Mouse (Mus musculus) gastrocnemius, postnatal 4 days (tissue): ENCODE data around the gene Ifit2. TPM values are rescaled to one million over a fixed set of nuclear protein-coding genes. Genes with fewer than 3 reads are reported as not detected.

Source experiments
- DNase-seq, 2 experiments: peaks; one replicate each; pipeline ENCODE4 v3.0.0; 2021 to 2022; ENCODE audit warnings: low spot score in 2 of 2, mixed read lengths in 2 of 2
- long read RNA-seq, 2 experiments: library from polyadenylated mRNA; stranded (forward); transcript quantifications; one replicate each; pipeline ENCODE4 v2.0.0; 2021
- total RNA-seq, 2 experiments: library from RNA; stranded (reverse); gene quantifications; 2 replicates each; pipeline ENCODE4 v1.2.3; 2021

Gene Ifit2
- 1 to 10 TPM; 5.2 to 5.7 TPM for total RNA-seq
- long read RNA-seq, experiment 1, transcript Ifit2-201 (3 exons, 3,818 nt), result major isoform, 8 of 11 reads
- long read RNA-seq, experiment 1, partial matches to known transcripts, result 3 of 11 reads
- long read RNA-seq, experiment 1, other reads (novel, unspliced or antisense), result 0 of 11 reads
- long read RNA-seq, experiment 2, partial matches to known transcripts, result 2 of 6 reads
- long read RNA-seq, experiment 2, other reads (novel, unspliced or antisense), result 1 of 6 reads

DNA sequence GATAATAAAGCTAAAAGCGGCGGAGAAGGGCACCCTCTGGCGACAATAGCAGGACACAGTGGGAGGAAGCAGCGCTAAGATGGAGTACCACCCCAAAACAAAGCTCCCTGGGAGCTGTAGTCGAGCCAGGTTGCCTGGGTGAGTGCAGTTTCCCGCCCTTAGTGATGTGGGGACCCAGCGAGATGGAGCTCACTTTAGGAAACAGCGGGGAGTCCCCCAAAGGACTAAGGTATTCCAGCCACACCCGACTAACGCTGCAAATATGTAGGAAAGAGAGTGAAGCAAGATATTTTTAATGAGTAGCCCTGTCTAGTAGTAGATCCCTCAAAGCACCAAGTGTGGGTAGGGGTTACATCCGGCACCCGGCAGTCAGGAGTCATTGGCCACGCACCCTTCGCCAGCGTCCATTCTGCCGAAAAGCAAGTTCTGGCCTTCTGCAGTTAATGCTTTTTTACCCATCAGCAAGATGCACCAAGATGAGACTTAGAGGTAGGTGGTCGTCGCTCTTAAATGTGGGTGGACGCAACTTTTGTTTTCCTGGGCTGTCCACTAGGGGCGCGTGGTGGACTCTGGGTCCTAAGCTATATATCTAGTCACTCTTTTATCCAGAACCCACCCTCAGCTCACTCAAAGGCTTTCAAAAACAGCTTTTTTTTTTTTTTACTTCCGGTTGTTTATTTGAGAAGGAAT lies at the start of gene Ifit2:
Gene Ifit2, plus strand, starts transcription at position 161 of the 690 bp plus-strand sequence.
- peak; percentile 30 to 71 for DNase-seq

DNA sequence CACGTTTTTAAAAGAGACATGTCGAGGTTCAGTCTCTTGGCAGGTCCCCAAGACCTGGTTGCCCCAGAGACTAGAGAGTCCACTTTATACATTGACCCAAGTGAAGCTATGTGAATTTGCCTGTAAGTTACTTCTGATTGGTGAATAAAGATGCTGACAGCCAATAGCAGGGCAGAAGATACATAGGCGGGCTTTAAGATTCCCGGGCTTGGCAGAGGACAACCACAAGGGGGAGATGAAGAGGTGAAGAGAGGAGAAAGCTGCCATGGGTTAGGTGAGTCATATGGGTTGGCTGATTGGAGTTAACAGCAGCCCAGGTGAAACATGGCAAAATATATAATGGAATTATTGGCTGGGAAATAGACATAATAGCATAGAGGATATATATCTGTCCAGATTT lies 49.7 kb upstream of the Ifit2 start:
- peak; percentile 26 to 62 for DNase-seq

DNA sequence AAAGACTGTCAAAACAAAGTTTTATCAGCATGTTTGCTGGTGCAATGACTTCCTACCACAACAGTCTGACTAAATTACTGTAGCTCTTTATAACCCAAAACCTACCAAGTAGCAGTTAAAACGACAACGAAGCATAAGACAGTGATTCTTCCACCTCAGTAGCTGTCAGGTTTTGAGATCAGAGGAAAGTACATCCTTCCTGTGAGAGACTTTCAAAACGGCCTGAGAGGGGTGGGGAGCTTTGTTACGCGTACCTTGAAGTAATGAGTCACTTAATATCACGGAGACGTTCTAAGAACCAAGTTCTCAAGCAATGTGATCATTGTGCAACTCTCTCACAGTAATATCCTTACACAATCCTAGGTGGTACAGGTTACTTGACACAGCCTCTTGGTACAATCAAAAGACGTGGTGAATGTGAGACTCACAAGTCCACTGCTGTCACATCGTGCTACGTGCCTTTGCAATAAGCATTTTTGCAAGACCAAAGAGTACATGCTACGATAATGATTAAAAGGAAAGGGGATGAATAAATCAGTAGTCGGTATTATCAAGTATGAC lies 45.3 kb upstream of the Ifit2 start:
- DNase-seq, result no peak

DNA sequence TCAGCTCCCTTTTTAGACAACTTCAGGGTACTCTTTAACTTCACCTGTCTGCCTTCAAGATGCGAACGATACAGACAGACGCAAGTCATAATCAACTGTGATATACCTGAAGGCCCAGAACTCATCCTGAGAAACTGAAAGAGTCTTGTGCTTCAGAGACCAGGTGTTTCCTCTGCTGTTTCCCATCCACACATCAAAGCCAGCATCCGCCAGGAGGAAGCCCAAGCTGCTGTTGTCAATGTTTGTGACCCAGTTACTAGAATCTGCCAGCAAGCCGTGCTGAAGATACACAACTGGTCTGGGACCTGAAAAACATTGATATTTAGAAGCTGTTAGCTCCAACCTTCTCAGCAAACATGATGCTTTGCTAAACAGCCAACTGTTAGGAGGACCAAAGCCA lies 39.8 kb upstream of the Ifit2 start:
- no peak for DNase-seq

DNA sequence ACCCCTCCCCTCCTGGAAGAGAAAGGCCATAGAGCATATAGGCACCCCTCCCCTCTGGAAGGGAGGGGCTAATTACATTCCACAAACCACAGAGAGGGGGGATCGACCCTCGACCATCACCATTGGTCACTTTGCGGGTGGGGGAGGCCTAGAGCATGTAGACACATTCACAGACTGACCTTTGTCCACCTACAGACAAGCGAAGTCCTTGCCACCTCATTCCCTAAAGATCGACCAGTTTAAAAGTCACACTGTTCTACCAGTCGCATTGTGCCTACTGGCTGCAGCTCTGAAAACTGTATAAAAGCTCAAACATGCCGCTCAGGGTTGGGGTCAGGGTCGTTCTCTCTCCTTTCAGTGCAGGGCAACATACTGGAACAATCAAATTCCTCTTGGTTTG lies 39.0 kb upstream of the Ifit2 start:
- no peak for DNase-seq

DNA sequence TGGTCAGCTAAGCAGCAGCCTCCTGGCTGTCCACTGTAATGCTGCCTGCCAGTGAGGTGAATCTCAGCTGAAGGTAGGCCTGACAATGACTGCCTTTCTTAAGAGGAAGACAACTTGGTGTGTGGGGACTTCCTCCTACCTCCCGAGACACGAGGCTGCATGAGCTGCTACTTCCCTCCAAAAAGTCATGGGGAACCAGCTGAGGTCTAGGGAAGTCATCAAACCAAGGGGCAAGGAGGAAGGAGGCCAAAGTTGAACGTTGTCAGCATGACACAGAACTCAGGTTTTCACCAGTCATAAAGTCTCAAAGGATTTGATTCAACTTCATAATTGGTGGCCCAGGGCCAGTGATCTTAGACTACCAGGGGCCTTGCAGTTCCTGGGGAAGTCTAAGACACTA lies 34.8 kb upstream of the Ifit2 start:
- no peak for DNase-seq

DNA sequence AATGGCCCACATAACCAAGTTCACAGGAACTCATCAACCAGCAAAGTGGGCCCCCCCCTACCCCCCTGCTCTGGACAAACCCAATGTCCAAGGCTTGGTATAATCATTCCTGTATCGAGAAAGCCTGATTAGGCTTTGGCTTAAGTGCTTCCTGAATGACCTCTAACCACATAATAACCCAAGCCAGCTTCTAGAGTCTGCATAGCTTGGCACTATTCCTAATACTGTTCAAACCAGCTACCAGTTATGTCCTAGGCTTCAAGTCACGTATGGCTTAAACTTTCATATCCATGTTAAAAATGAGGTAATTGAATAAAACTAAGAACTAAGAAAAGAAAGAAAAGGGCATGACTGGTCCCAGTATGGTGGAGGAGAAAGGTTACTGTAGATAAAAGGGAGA lies 34.1 kb upstream of the Ifit2 start:
- DNase-seq, result no peak

DNA sequence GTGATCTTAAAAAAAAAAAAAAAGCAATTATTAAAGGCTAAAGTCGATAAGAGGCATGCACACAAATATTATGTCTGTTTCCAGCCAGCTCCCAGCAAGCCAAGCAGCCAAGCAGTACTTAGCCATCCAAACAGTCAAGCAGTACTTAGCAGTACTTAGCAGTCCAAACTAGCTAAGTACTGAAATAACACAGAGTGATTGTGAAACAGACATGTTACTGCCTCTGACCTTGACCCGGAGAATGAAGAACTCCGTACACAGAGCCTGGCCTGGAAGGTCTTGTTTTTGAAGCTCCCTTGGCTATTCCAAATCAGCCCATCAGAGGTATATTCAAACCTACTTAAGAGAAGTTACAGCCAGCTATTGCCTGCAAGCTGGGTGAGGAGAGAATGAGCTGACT lies 33.3 kb upstream of the Ifit2 start:
- no peak for DNase-seq

DNA sequence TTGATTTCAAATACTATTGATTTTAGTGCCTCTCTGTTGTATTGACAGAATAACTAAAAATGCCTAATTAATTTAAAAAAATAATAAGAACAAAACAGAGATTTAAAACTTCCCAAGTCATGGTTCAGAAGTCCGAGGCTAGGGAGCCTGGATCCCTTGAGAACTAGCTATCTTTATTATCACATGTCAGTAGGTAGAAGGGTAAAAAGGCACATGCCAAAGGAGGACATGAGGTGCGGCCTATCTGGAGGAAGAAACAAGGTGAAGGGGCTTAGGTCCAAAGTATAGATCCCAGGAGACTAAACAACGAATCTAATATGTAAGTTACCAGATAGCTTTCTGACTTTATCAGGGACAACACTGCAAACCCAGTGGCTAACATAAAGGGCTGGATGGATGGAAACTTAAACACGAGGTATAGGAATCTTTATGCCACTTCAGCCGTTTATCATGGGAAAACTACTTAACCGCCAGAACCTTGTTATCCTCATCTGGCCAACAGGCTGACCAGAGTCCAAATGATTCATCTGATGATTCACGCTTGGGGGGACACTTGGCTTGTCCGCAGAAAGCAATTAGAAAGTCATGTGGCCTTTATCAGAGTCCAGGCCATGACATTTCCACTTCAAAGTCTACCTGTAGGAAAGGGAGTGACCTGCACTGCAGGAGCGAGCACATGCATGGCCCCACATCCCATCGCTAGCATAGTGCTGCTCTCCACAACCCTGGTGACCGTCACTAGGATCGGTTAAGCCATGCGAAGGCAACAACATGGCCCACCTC lies 32.5 kb upstream of the Ifit2 start:
- DNase-seq, result no peak

DNA sequence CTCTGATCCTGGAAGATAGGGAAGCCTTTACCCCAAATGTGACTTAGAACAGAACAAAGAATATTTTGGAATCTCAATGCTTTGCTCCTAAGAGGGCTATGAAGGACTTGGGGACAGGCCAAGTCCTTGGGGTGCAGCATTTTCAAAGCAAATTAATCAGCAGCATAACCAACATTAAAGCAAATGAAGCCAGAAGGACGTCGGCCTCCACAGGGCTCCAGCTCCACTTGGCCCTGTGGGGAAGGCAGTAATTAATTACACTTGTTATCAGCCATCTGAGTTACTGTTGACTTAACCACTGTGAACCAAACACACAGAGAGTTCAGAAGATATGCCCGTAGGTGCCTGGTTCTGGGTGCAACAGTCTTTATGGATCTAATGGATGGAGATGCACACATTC lies 31.7 kb upstream of the Ifit2 start:
- DNase-seq, result no peak

DNA sequence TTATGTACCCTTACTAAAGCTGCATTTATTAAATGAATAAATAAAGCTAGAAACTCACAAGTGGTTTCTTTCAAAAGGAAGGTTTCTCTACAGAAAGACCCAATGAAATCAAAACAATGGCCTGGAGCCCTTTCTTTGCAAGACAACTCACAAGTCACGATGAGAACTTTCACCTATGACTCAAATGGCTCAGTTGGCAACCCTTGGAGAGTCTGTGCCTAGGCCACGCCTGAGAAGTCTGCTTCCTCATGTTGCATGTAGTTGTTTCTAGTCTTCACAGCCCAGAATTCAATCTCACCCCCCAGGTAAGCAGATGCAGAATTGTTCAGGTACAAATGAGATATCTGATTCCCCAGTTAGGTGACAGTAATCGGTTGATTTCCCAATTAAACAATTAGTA lies 30.8 kb upstream of the Ifit2 start:
- DNase-seq, result no peak

DNA sequence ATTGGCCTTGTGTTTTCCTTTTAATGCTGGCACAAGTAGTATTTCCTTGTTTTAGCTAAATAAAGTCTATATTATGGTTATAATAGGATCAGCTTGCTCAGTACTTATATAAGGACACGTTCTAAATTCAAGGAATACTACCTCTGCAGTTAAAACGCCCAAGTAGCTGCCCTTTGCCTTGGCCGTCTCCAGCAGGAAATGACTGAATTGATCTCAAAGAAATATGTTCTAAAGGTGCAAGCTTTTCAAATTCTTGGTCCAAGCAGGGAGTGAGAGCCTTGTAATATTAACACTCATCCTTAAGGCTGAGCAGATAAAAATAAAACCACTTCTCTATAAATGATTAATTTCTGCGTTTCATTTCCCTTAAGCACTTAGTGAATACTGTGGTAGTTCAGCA lies 30.4 kb upstream of the Ifit2 start:
- no peak for DNase-seq

DNA sequence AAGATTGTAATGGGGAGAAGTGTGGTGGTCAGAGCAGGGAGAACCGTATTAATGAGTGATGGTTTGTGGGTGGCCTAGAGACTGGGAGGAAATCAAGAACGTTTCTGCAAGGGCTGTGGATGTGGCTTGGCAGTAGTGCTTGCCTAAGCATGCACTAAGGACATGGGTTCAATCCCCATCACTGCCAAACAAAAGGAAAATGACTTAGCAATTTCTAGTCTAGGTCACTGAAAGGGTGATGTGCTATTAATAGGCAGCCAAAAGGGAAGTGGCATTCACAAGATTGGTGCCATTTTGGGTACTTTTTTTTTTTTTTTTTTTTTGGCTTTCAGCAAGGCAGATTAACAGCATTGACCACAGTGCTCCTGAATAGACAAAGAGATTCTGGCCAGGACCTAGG lies 29.1 kb upstream of the Ifit2 start:
- no peak for DNase-seq

DNA sequence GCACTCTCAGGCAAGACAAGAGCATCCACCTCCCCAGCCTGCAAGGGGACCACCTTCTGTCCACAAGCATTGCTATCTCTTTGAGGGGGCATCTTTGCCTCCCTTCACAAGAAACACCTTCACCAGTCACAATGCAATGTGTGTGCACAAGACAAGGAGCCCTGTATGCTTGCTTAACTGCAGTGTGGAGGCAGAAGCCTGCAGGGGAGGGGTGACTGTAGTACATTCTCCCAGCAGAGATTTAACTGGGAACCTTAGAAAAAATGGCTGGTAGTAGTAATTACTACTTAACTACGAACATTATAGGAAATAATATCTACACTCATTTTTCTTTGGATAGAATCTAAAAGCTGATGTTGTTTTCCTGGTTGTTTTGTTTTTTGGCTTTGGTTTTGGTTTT lies 28.5 kb upstream of the Ifit2 start:
- no peak for DNase-seq

DNA sequence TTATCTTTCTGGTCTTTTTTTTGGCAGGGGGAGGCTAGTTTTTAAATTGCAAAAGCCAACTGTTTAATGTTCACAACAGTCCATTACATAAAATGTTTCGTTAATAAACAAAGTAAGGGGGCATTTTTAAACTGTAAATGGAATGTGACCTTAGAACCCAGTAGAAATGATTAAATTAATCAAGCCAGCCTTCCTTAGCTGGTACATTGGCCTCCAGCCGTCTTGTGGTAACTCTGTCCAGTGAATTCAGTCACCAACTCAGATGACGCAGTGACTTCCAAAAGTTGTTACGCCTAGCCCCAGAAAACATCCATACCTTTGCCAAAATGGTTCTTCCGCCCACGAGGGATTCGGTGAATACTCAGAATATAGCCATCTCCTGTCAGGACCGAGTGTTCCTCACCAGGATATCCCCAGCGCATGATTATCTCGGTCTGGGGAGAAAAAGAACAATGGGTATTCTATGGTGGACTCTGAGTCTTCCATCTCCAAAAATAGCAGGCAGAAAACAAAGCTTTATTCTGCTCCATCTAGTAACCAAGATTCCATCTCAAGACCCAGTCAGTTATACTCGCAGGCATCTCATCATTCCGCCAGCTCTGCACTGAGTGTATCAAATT lies 27.3 kb upstream of the Ifit2 start:
- DNase-seq, result no peak

DNA sequence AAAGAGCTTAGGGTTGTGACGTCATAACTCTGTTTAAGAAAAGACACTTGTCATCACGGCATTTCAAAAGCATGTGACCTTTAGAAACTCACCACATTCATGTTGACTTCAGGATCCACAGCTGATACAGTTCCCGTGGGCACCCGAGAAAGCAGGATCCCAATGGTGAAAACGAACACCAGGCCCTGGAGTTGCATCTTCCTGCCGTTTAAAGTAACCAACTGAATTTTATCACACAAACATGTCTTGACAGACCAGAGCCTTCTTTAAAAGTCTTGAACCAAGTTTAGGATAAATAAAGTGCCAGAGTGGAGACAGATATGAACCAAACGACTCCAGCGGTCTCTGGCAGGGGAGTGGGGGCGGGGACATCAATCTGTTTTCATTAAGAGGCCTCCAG lies 25.8 kb upstream of the Ifit2 start:
- no peak for DNase-seq

DNA sequence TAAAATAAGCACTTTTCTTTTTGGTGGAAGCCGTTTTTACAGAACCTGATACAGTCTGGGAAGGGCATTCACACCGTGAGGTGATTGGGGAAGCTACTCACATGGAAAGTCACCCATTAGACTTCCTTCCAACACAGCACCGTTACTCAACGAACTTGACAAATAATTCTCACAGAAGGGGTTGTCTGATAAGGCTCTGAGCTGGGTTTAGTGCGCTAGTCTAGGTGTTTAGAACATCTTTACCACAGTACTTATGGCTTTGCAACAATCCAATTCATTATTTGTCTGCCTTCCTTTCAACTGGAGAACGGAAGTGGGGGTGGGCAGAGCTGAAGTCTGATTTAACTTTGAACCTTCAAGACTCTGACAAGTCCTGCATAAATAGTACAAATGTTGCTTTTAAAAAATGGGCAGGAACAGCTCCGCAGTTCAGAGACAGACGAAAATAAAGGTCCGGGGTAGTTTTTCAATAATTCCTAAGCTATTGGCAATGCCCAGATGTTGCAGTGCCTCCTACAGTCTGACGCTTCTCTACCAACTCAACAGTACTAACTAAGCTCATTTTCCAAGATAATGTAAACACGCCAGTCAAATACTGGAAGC lies 24.1 kb upstream of the Ifit2 start:
- no peak for DNase-seq

DNA sequence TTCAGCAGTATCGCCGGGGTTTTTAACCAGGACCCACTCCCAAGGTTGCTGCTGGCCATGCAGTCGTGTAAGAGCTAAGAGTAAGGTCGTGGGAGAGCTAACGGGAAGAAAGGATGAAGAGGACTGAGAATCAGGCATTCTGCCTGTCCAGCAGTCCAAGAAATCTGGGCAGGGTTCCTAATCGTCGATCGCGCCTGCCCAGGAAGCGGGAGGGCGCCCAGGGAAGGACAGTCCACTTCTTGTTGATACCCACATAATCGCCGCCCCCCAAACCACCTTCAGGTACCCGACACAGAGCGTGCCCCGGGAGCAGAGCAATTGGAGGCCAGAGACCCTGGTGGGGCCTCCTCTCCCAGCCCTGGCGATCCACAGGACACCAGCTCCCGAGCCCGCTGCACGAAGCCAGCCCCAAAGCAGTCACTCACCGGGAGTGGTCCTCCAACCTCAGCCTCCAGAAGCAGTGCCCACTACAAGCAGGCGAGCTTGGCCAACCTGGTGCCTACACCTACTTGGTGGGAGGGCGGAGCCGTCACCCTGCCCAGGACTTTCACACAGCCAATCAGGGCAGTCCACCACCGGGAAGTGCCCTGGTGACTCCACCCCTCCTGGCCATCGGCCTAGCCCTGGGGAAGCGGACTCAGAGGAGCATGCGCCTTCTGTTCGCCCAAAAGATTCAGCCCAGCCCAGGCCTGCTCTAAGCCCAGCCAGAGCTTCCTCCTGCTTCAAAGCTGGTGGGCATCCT lies 23.4 kb upstream of the Ifit2 start, which contains the start of gene Lipa:
Gene Lipa, minus strand, starts transcription at position 534 of the 742 bp plus-strand sequence.
- peak; percentile 89 to 96 for DNase-seq

DNA sequence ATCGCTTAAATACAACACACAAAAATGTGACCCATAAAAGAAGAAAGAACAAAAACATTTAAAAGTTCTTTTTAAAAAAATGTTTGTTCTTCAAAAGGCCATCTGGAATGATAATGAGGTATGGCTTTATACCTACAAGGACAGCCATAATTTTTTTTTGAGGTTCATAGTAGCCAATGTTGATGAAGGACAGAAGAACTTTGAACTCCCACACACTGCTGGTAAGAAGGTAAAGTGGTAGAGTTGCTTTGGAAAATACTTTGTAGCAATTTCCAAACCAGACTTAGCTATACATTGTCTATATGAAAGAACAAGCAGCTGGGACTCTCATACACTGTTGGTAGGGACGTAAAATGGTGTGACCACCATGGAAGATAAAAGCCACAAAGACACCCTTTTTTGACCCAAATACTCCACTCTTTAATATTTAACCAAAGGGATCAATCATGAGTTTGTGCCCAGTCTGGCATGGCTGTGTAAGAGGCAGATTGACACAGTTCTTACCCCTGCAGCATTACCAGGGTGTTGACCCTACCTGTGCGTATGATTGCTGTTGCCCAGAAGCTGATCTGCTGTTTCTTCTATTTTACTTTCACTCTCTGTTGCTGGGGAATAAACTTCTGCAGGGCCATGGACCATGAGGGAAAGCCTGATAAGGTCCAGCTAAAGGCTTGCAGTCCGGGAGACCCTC lies 18.3 kb upstream of the Ifit2 start:
- DNase-seq, result no peak

DNA sequence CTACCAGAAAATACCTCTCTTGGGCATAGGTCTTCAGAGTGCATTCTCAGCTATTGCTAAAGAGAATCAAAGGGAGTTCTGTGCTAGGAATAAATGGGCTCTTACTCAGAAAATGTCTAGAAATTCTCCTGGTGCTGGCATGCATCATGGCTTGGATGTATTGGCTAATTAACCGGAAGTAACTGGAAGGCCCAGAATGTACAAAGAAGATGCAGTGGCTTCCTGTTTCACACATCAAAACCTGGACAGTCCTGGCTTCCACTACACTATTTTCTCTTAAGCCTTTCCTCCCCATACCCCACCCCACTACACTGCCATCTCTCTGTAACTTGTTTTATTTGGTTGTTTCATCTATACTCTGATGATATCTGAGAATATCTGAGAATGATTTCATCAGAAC lies 11.1 kb upstream of the Ifit2 start:
- DNase-seq, result no peak
